In genomic region chr19:12498941-12499340, GRCm38 (mm10) we compare ENCODE assay signal across 14 mouse cellular contexts. TPM values are rescaled to one million over a fixed set of nuclear protein-coding genes. Genes with fewer than 3 reads are reported as not detected.
DNase-seq lines count a peak whose midpoint lies in the region; ATAC-seq and TF ChIP-seq lines count a peak whose summit lies in the region.
"Had no signal": no experiment of that assay in that cellular context is flagged by ENCODE, and none has a peak within 500 bp of the region (broad histone marks: within the 10 kb centered on the region; RNA-seq: fewer than 3 reads in every experiment).

No protein-coding gene starts in this region.

- H3K9ac ChIP-seq in forebrain, embryonic 15.5 days (replicated peaks): no peak overlapping the region
- no peak overlapping the region for H3K9ac ChIP-seq in intestine, postnatal 0 days (ENCODE audit: low read depth, low read length)
- H3K9ac ChIP-seq in neural tube, embryonic 15.5 days (replicated peaks): peak overlapping the region; percentile 92; the same call in 1 of the 2 replicates
- H3K9ac ChIP-seq: limb, embryonic 15.5 days had no signal

- TF ChIP-seq CTCF in left cerebral cortex, adult 2 months (IDR thresholded peaks at IDR 0.05): no peak
- TF ChIP-seq CTCF in intestine, postnatal 0 days (IDR thresholded peaks at IDR 0.05; ENCODE audit: low read depth): no peak

- no peak for ATAC-seq in forebrain, embryonic 15.5 days (replicated peaks)
- no peak for ATAC-seq in intestine, postnatal 0 days
- no peak for ATAC-seq in neural tube, embryonic 15.5 days (ENCODE audit: low FRiP score)
- no peak for ATAC-seq in megakaryocyte progenitor cell, adult 5-6 weeks (replicated peaks; ENCODE audit: poor library complexity)

- WGBS in forebrain, embryonic 15.5 days: 50% methylated on average over 1 of the region's 1 CpGs
- 57% methylated on average over 1 of the region's 1 CpGs for WGBS in intestine, postnatal 0 days
- no CpG with 5 or more reads among the region's 1 CpGs for WGBS in neural tube, embryonic 15.5 days

- intact Hi-C loops in left cerebral cortex, adult 2 months (cut with DNase I): no loop called here

- H3K4me1 ChIP-seq in forebrain, embryonic 15.5 days: peaks cover 30% of the 10 kb centered on the region
- H3K4me1 ChIP-seq in intestine, postnatal 0 days (replicated peaks; ENCODE audit: control insufficient read depth, insufficient read depth, low read length): 0 out of 2 replicates have a peak, but pooled peaks cover 7% of the 10 kb centered on the region
- H3K4me1 ChIP-seq in neural tube, embryonic 15.5 days: peaks cover 55% of the 10 kb centered on the region

- H3K4me2 ChIP-seq in forebrain, embryonic 15.5 days (replicated peaks): peak overlapping the region; percentile 65; the same call in 1 of the 2 replicates
- peak overlapping the region; percentile 100 for H3K4me2 ChIP-seq in intestine, postnatal 0 days (replicated peaks; ENCODE audit: low read depth)
- H3K4me2 ChIP-seq in neural tube, embryonic 15.5 days: peak overlapping the region; percentile 78

- H3K27me3 ChIP-seq in forebrain, embryonic 15.5 days: no peaks in the 10 kb centered on the region
- H3K27me3 ChIP-seq in intestine, postnatal 0 days (replicated peaks; ENCODE audit: control insufficient read depth, insufficient read depth, low read length): no peaks in the 10 kb centered on the region
- H3K27me3 ChIP-seq in neural tube, embryonic 15.5 days (replicated peaks): no peaks in the 10 kb centered on the region

- peak overlapping the region; percentile 65; the same call in 1 of the 2 replicates for H3K27ac ChIP-seq in left cerebral cortex, adult 2 months
- H3K27ac ChIP-seq in forebrain, embryonic 15.5 days (replicated peaks): no peak overlapping the region
- H3K27ac ChIP-seq in intestine, postnatal 0 days (ENCODE audit: low read depth, low read length): no peak overlapping the region
- peak overlapping the region; percentile 96 for H3K27ac ChIP-seq in neural tube, embryonic 15.5 days (replicated peaks)
- H3K27ac ChIP-seq: limb, embryonic 15.5 days had no signal

- no peaks in the 10 kb centered on the region for H3K9me3 ChIP-seq in forebrain, embryonic 15.5 days
- H3K9me3 ChIP-seq in intestine, postnatal 0 days (ENCODE audit: control insufficient read depth): no peaks in the 10 kb centered on the region
- no peaks in the 10 kb centered on the region for H3K9me3 ChIP-seq in neural tube, embryonic 15.5 days (replicated peaks)
- H3K9me3 ChIP-seq: limb, embryonic 15.5 days; megakaryocyte, embryonic 14.5 days had no signal

- H3K36me3 ChIP-seq in forebrain, embryonic 15.5 days: peaks cover 2% of the 10 kb centered on the region; the same call in 1 of the 2 replicates
- no peaks in the 10 kb centered on the region for H3K36me3 ChIP-seq in intestine, postnatal 0 days (ENCODE audit: control insufficient read depth, insufficient read depth)
- H3K36me3 ChIP-seq in neural tube, embryonic 15.5 days: no peaks in the 10 kb centered on the region
- H3K36me3 ChIP-seq: limb, embryonic 15.5 days had no signal

- peak overlapping the region; percentile 82 for H3K4me3 ChIP-seq in left cerebral cortex, adult 2 months
- H3K4me3 ChIP-seq in forebrain, embryonic 15.5 days: peak overlapping the region; percentile 75; the same call in 1 of the 2 replicates
- peak overlapping the region; percentile 61; the same call in 1 of the 2 replicates for H3K4me3 ChIP-seq in intestine, postnatal 0 days (ENCODE audit: low read depth, low read length)
- no peak overlapping the region; the same call in 1 of the 2 replicates for H3K4me3 ChIP-seq in neural tube, embryonic 15.5 days (replicated peaks)

- DNase-seq in left cerebral cortex, adult 2 months (ENCODE audit: extremely low spot score in 1 of 2, low spot score in 2 of 2): no peak
- no peak for DNase-seq in left cerebral cortex, adult 8-10 months (ENCODE audit: low spot score in 2 of 2)
- DNase-seq in cerebellum, adult 11-12 months: no peak
- DNase-seq in layer of hippocampus, adult 9-10 months (ENCODE audit: low spot score): no peak
- DNase-seq: adrenal gland, postnatal 10 days; cerebellum, adult 11 months; gastrocnemius, postnatal 36 days; heart, postnatal 36 days had no signal

RNA-seq across cellular contexts. Expression of gene Dtx4, which starts 2.3 kb away (rescaled TPM):
- 10 to 100 TPM; 36.0 to 36.3 TPM for total RNA-seq in left cerebral cortex, adult 2 months (2021)
- 10 to 100 TPM; 33.0 to 35.3 (median 34.1) TPM for total RNA-seq in left cerebral cortex, adult 8-10 months (2022)
- polyA plus RNA-seq in forebrain, embryonic 15.5 days (2015; fragmentation: Nextera tagmentation; extraction: Ambion mirVana): 16.8 and 19.3 TPM in 2 replicates
- 4.9 and 5.5 TPM in 2 replicates for polyA plus RNA-seq in intestine, postnatal 0 days (2015; fragmentation: Nextera tagmentation; extraction: Ambion mirVana)
- polyA plus RNA-seq in neural tube, embryonic 15.5 days (2015; fragmentation: Nextera tagmentation; extraction: Ambion mirVana): 34.1 and 34.5 TPM in 2 replicates
- 41.4 and 46.5 TPM in 2 replicates for total RNA-seq in megakaryocyte progenitor cell, adult 5-6 weeks (2015)
- total RNA-seq in megakaryocyte progenitor cell, adult 5-6 weeks (2017): 38.9 and 39.0 TPM in 2 replicates

RNA-seq across cellular contexts. Expression of gene Mpeg1, which starts 38.4 kb away (rescaled TPM):
- 1 to 10 TPM; 6.8 to 7.4 TPM for total RNA-seq in left cerebral cortex, adult 2 months (2021)
- 10 to 100 TPM in 2 of 4 experiments, 1 to 10 TPM in 2; 9.2 to 86.4 (median 32.6) TPM for total RNA-seq in left cerebral cortex, adult 8-10 months (2022)
- 0.55 and 0.56 TPM in 2 replicates for polyA plus RNA-seq in forebrain, embryonic 15.5 days (2015; fragmentation: Nextera tagmentation; extraction: Ambion mirVana)
- 2.2 and 2.7 TPM in 2 replicates for polyA plus RNA-seq in intestine, postnatal 0 days (2015; fragmentation: Nextera tagmentation; extraction: Ambion mirVana)
- polyA plus RNA-seq in neural tube, embryonic 15.5 days (2015; fragmentation: Nextera tagmentation; extraction: Ambion mirVana): 0.61 and 0.88 TPM in 2 replicates
- total RNA-seq in megakaryocyte progenitor cell, adult 5-6 weeks (2015): 74.6 and 105 TPM in 2 replicates
- 41.8 and 52.4 TPM in 2 replicates for total RNA-seq in megakaryocyte progenitor cell, adult 5-6 weeks (2017)

RNA-seq across cellular contexts. Expression of gene Fam111a, which starts 46.6 kb away (rescaled TPM):
- total RNA-seq in left cerebral cortex, adult 2 months (2021): 1 to 10 TPM; 1.5 to 2.2 TPM
- 1 to 10 TPM; 1.3 to 3.1 (median 1.8) TPM for total RNA-seq in left cerebral cortex, adult 8-10 months (2022)
- polyA plus RNA-seq in forebrain, embryonic 15.5 days (2015; fragmentation: Nextera tagmentation; extraction: Ambion mirVana): 8.9 and 9.4 TPM in 2 replicates
- 6.2 and 6.8 TPM in 2 replicates for polyA plus RNA-seq in intestine, postnatal 0 days (2015; fragmentation: Nextera tagmentation; extraction: Ambion mirVana)
- polyA plus RNA-seq in neural tube, embryonic 15.5 days (2015; fragmentation: Nextera tagmentation; extraction: Ambion mirVana): 6.2 and 11.7 TPM in 2 replicates
- 193 and 210 TPM in 2 replicates for total RNA-seq in megakaryocyte progenitor cell, adult 5-6 weeks (2015)
- total RNA-seq in megakaryocyte progenitor cell, adult 5-6 weeks (2017): 232 and 248 TPM in 2 replicates

Comparison
In these comparisons a context has a peak if more than half of its experiments do, and no peak if none do; other contexts are left out.
1. H3K27ac ChIP-seq: peak in left cerebral cortex, adult 2 months (single experiment) and neural tube, embryonic 15.5 days (single experiment); none in forebrain, embryonic 15.5 days (single experiment) and intestine, postnatal 0 days (single experiment).
2. RNA of gene Fam111a, which starts 46.6 kb away (total RNA-seq): 193 to 248 TPM in megakaryocyte progenitor cell, adult 5-6 weeks; 1.5 to 2.2 TPM in left cerebral cortex, adult 2 months and 1.3 to 3.1 TPM in left cerebral cortex, adult 8-10 months; every median in the first group is over 10 times any median in the second.
3. Peak in every context shown above with its lines, with median percentiles within 50 percentile points of each other: H3K4me2 ChIP-seq.